Mouse (Mus musculus): ENCODE results near the gene Cubn. TPM values are rescaled to one million over a fixed set of nuclear protein-coding genes. Genes with fewer than 3 reads are reported as not detected.

Gene Cubn
- total RNA-seq, 2 experiments from 2014 or later = not detected

DNA sequence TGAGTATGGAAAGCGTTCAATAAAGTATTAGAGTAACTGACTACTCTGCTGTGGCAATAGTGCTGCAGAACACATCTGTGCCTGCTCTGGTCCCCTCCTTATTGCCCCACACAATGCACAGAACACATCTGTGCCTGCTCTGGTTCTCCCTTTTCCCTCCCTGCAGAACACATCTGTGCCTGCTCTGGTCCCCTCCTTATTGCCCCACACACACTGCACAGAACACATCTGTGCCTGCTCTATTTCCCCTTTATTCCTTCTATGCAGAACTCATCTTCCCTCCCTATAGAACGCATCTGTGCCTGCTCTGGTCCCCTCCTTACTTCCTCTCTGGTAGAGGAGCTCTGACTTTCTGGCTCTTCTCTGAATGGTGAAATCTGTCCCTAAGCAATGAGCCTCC, 1.1 kb downstream of the Cubn start:
- ATAC-seq (replicated peaks; ENCODE audit: low FRiP score, poor library complexity, severe bottlenecking) = no peak

DNA sequence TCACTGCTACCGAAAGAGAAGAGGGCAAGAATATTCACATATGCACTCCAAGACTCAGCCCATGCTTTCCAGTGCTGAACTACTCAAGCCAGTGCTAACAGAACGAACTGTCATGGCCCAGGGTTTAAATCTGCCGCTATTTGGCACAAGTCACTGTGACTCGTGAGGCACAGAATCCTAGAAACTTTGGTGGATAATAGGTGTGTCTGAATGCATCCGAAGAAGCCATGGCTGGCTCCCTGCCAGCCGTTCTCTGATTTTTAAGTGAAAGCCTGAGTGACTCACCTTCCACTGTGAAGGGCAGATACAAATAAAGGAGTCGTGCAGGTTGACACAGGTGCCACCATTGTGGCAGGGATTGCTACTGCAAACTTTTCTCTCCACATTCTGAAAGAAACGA, 5.1 kb downstream of the Cubn start:
- no peak for ATAC-seq (replicated peaks; ENCODE audit: low FRiP score, poor library complexity, severe bottlenecking)

DNA sequence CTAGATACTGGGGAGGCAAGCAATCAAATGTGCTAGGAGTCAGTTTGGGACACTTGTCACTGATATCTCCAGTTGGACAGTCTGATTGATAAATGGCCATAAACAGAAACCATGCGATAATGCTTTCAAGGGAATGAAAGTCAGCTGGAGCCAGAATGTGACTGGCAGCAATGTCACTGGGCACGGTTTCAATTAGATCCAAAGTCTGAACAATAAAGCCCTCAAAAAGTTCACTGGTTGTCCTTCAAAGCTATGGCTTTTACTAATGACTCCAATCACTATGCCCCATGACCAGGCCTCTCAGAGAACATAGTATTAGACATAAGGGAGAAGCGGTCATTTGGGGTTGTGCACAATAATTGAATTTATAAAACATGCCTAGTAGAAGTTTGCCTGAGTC, 7.0 kb downstream of the Cubn start:
- ATAC-seq (replicated peaks; ENCODE audit: low FRiP score, poor library complexity, severe bottlenecking) = no peak

DNA sequence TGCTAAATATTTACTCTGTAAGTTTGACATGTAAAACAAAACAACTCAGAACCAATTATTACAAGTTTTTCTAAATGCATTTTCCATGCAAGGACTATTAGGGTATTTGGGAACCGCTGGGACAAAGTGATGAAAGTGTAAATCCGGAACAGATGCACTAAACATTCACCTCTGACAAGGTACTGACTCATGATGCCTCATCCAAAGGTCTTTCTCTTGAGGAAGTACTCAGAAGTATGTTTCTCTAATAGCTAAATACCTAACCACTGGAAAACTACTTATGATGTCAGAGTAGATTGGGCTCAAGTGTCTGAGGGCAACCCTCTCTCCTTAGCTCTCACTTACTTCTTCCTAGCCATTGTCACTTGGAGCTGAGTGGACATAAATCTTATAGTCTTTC, 10.9 kb downstream of the Cubn start:
- no peak for ATAC-seq (replicated peaks; ENCODE audit: low FRiP score, poor library complexity, severe bottlenecking)

GRCm38 (mm10) chr2:13479165-13479564, 12.4 kb downstream of the Cubn start:
- ATAC-seq (replicated peaks; ENCODE audit: low FRiP score, poor library complexity, severe bottlenecking) = no peak

DNA sequence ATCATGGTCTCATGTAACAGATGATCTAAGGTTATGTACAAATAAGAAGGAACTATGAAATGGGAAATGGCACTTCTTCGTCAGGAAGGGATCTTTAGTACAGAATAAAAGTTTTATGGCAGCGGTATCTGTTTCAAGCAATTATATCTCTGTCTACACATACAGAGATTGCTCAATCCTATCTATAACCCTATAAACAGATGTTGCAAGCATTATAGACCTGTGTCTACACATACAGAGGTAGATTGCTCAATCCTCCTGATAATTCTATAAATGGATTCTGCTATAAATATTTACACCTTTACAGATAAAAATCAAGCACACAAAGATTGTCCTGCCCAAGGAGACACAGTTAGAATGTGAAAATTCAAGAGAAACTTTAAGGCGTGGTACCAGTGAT, 21.5 kb downstream of the Cubn start:
- no peak for ATAC-seq (replicated peaks; ENCODE audit: low FRiP score, poor library complexity, severe bottlenecking)

GRCm38 (mm10) chr2:13469641-13470040, 22.0 kb downstream of the Cubn start:
- ATAC-seq (replicated peaks; ENCODE audit: low FRiP score, poor library complexity, severe bottlenecking) = no peak

GRCm38 (mm10) chr2:13466685-13467084, 24.9 kb downstream of the Cubn start:
- no peak for ATAC-seq (replicated peaks; ENCODE audit: low FRiP score, poor library complexity, severe bottlenecking)

DNA sequence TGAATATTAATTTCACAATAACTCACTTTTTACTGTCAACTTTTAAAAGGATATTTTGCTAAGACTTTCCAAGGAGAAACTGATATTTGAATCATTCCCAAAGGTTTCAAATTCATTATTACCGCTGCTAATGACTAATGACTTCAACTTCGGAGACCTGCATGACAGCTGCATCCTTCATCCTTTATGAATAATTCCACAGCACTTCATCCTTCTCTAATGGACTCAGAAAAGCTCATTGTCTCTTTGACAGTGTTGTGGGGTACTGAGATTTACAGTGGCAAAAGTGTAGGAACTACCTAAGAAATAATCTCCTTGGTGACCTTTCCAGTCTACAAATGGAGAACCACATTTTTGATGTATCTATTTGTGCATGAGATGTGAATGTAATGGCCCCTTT, 33.5 kb downstream of the Cubn start:
- no peak for ATAC-seq (replicated peaks; ENCODE audit: low FRiP score, poor library complexity, severe bottlenecking)

DNA sequence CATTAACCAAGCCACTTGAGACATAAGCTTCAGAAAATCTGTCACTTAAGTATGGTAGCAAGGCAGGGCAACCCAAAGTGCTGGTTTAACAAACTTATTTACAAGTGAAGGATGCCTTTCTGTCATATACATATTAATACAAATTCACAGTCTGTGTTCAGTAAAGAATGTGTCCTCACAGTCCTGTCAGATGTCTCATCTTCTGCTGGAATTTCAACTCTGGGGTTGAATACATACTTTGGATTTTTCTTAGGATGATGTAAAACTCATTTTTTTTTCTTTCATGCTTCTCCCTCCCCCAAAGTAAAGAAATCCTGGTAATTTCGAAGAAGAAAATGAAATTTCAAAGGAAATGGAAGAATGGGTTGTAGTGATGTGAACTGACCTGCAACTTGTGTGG, 34.8 kb downstream of the Cubn start:
- no peak for ATAC-seq (replicated peaks; ENCODE audit: low FRiP score, poor library complexity, severe bottlenecking)

DNA sequence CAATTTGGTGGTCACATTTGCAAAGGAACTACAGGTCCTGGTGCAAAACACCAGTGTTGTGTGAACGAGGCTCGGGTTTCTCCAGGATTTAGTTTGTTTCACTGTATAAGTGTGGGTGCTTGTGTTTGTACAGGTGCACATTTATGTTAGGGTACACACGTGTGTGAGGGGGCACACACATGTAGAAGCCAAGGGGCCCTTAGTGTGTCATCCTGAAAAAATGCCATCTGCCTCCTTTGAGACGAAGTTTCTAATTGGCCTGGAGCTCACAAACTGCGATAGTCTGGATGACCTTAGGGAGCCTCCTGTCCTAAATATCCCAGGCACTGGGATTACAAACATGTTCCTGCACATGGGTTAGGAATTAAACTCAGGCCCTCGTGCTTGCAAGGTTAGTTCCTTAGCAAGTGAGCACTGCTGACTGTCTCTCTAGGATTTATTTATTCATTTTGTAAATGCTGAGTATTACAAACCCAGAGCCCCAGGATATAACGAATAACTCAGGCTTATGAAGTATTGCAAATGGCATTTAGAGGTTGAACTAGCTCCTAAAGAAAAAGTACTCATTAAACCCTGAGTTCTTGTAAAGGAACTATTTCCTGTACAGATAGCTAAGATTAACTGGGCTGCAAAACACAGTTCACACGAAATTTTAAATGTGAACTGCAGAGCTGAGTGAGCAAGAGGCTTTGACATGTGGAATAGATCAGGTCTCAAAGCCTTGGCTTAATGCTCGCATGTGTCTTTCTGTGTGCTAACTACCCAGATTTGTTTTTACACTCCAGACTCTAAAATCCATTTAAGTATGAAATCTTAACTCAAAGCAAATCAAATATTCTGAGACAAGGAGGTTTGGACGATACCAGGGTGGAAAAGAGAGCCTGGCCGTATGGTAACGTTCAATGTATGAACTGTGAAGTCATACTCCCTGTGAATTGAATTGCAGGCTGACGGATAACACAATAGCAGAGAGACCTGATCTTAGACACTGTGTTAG, 39.8 kb downstream of the Cubn start:
- ATAC-seq (replicated peaks; ENCODE audit: low FRiP score, poor library complexity, severe bottlenecking) = no peak

DNA sequence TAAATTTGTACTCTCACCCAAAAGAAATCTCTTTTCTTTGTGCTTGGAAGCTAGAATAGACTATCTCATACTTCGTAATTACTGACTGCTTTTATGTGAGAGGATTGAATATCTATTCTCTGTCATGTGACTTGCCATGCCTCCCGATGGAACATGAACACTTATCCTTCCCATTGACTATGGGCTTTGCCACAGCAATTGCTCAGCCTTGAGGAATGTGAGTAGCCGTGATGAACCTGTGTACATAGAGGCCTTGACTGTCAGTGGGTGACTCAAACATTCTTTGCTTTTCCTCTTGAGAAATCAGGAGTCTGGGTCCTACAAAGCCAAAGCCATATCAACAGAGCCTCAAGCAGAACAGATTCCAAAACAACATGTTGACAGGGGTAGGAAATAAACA, 40.7 kb downstream of the Cubn start:
- ATAC-seq (replicated peaks; ENCODE audit: low FRiP score, poor library complexity, severe bottlenecking) = no peak

DNA sequence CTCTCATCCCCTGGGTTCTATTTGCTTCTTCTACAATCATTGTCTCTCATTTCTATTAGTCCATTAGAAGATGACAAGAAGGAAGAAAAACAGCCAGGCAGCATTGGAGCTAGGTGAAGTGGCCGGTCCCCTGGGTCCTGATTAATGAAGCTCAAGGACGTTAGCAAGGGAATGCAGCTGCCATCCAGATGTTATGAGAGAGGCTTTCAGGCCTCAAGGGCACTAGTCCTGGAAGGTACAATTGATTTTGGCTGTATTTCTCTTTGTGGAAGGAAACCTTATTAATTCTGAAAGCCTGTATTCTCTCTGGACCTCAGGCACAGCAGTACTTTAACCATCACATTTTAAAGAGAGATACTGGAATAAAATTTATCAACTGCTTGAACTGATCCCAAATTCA, 41.1 kb downstream of the Cubn start:
- ATAC-seq (replicated peaks; ENCODE audit: low FRiP score, poor library complexity, severe bottlenecking) = no peak

- ATAC-seq (replicated peaks; ENCODE audit: low FRiP score, poor library complexity, severe bottlenecking) = no peak
These were observed 46.5 kb downstream of the Cubn start for GRCm38 (mm10) chr2:13445156-13445555.

- no peak for ATAC-seq (replicated peaks; ENCODE audit: low FRiP score, poor library complexity, severe bottlenecking)
These were observed 52.6 kb downstream of the Cubn start for GRCm38 (mm10) chr2:13438983-13439382.

DNA sequence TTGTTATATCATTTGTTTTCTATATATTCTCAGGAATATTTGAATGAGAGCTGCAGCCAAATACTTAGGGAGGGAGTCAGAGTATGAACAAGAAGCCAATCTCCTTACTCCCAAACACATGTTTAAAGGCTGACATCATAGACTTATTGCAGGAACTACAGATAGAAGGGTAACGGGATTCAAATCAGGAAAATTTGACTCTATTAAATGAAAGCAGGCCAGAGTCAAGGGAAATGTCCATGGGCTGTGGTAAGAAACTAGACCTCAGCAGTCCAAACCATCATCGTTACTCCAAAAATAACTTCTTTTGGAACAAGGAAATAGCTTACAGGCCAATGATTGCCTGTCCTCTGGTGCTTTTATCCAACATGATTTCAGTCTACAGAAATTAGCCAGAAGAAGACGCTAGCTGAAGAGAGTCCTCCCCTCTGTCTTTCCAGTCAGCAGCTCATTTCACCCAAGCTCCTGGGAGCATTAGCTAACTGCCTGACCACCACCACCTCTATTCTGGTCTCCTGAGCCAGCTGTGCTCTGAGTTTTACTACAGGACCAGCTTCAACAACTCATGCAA, 53.3 kb downstream of the Cubn start:
- ATAC-seq (replicated peaks; ENCODE audit: low FRiP score, poor library complexity, severe bottlenecking) = no peak

- ATAC-seq (replicated peaks; ENCODE audit: low FRiP score, poor library complexity, severe bottlenecking) = no peak
These were observed 59.6 kb downstream of the Cubn start for GRCm38 (mm10) chr2:13432002-13432401.

DNA sequence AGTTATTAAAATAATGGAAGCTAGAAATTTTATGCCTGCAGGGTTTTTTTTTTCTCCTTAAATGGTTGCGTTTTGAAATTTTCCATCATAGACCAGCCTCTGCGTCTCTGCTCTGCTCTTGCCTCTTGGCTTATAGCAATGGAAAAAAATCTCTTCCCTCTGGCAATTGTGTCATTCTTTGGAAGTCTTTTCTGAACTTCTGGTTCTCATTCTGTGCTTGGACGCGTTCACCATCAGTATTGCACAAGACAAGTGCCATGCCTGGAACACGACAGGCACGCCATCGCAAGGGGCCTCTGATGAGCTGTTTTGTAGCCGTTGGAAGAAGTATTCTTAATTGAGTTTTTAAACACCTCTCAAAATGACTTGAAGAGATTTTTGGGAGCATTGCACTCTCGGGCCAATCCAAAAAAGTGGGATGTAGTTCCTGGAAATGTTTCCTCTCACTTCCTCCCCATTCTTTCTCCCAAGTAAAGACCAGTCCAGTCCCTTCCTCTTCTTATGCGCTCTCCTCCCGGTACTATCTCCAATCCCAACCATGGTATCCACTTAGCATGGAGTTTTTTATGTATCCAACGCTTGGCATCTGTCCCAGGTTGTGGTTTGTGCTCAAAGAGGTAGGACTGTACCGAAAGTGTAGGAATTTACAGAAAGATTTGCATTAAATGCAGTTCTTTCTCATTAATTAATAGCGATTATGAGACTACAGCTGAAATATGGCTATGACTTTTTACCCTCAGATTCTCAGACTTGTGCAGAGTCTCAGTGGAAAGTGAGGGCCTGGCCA, 69.4 kb downstream of the Cubn start:
- no peak for ATAC-seq (replicated peaks; ENCODE audit: low FRiP score, poor library complexity, severe bottlenecking)

- ATAC-seq (replicated peaks; ENCODE audit: low FRiP score, poor library complexity, severe bottlenecking) = no peak
These were observed 74.7 kb downstream of the Cubn start for GRCm38 (mm10) chr2:13416765-13417524.
